Mouse (Mus musculus): Measurements from ENCODE around the gene Fam122b. TPM values are rescaled to one million over a fixed set of nuclear protein-coding genes. Genes with fewer than 3 reads are reported as not detected.
A peak's percentile ranks its signal among the peaks of the same experiment; 100 is the strongest.

Fam122b gene
- polyA plus RNA-seq, 1 experiment: 6.0 TPM

DNA sequence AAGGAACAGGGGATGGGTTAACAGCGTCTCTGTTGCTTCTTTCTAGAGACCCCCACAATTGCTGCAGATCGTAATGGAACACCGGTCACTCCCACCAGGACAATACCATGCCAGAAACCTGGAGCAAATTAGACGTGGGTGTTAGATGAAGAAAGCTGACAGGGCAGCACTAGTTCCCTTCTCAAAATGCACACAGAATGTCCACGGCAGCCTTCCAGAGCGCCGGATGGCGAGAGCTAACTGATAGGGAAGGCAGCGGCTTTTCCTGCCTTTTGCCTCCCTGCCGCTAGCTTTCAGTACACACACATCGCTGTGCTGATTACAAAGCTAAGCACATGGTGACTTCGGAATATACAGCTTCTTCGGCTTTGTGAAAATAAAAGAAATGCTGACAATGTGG, 37.6 kb downstream of the Fam122b start:
- DNase-seq (ENCODE audit: low read depth): peak; percentile 55
- TF ChIP-seq CTCF (IDR thresholded peaks at IDR 0.05; ENCODE audit: borderline replicate concordance, extremely low read depth, insufficient read depth, insufficient read length) (no peak), POLR2A (IDR thresholded peaks at IDR 0.05; ENCODE audit: borderline replicate concordance, extremely low read depth, insufficient read depth, insufficient read length, poor library complexity, severe bottlenecking) (no peak)

DNA sequence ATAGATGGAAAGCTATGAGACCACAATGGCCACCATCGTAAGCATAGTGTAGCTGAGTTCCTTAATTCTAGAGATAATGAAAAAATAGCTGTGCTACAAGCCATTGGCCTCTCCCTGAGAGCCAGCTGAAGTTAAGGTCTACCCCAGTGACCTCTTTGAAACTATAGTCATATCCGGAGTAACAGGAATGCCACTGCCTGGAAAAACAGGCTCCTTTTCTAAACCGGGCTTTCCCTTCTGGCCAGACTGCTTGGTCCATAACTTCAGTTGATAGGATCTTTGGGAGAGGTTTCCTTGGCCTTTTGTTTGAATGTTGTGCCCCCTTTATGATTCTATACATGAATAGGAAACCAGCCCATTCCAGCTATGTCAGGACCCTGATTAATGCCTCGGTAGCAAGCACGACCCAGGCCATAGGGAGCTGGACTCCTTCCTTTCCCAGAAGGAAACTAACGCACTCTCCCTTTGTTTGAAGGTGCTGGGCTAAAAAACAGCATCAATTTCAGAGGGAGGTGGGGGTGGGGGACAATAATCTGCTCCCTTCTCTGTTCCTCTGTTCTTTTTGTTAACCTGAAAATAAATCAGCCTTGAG, 45.2 kb downstream of the Fam122b start:
- DNase-seq (ENCODE audit: low read depth): no peak
- TF ChIP-seq POLR2A (IDR thresholded peaks at IDR 0.05; ENCODE audit: borderline replicate concordance, extremely low read depth, insufficient read depth, insufficient read length, poor library complexity, severe bottlenecking): no peak
- TF ChIP-seq CTCF (IDR thresholded peaks at IDR 0.05; ENCODE audit: borderline replicate concordance, extremely low read depth, insufficient read depth, insufficient read length): no peak

DNA sequence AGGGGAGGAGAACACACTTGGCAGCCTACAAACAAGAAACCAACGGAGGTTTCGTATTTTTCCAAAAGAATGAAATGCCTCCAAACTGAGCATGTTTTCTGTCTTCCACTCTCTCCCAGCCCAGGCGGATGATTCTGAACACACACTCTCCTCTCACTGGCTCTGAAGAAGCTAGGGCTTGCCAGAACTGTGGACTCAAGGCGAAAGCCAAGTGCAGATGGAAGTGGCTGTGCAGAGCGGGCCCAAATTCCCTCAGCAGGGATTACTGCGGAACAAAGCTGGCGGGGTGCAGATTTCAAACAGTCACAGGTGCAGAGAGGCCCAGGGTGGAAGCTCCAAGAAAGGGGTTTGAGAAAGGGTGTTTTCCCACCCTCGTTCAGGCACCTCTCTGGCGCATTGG, 48.8 kb downstream of the Fam122b start:
- no peak for TF ChIP-seq CTCF (IDR thresholded peaks at IDR 0.05; ENCODE audit: borderline replicate concordance, extremely low read depth, insufficient read depth, insufficient read length)
- no peak for TF ChIP-seq POLR2A (IDR thresholded peaks at IDR 0.05; ENCODE audit: borderline replicate concordance, extremely low read depth, insufficient read depth, insufficient read length, poor library complexity, severe bottlenecking)
- DNase-seq (ENCODE audit: low read depth): peak; percentile 28

DNA sequence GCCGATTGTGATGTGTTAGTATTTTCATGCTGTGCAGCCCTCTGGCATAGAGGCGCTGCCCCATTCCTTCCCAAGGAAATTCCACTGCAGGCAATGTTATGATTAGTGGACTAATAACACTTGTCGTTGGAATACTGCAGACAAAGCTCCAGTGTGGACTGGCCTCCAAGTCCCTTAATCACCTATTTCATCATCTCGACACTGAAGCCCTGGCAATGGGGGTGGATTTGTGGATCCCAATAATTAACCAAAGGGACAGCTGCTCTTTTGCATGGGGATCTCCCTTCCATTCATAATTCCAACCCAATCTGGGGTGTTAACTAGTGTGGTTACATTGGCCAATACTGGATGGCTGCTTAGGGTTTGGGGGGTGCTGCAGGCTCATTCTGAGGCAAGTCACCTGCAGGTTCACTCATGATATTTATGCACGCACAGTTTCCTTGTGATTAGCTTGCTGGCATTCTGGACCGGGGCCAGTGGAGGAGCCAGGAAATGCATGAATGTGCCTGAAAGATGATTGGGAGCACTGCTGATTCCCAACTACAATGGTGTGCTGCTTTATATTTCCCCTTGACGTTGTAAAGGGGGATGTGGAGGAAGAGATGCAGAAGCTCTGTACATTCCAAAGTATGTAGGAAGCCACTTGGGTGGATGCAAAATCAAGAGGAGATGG, 54.9 kb downstream of the Fam122b start:
- peak; percentile 64 for DNase-seq (ENCODE audit: low read depth)

DNA sequence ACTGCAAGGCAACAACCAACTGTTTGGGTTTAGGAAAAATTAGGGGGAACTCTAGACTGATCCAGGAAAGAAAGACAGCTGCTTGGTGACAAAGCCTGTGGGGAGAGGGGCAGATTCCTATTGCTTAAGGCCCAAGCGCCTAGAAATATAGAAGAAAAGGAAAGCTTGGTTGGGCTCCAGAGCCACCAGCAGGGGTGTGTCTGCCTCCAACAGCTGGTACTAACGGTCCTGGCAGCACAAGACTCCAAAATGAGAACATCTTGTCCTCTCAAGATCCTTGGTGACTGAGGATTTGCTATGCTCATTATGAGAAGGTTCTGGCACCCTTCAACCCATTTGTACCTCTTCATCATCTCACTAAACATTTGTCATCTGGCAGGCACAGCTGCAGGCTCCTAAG, 55.8 kb downstream of the Fam122b start:
- no peak for DNase-seq (ENCODE audit: low read depth)
- TF ChIP-seq POLR2A (IDR thresholded peaks at IDR 0.05; ENCODE audit: borderline replicate concordance, extremely low read depth, insufficient read depth, insufficient read length, poor library complexity, severe bottlenecking): no peak
- no peak for TF ChIP-seq CTCF (IDR thresholded peaks at IDR 0.05; ENCODE audit: borderline replicate concordance, extremely low read depth, insufficient read depth, insufficient read length)

More for the DNA sequence above, 54.9 kb downstream of the Fam122b start:
- TF ChIP-seq CTCF (IDR thresholded peaks at IDR 0.05; ENCODE audit: borderline replicate concordance, extremely low read depth, insufficient read depth, insufficient read length): no peak
- TF ChIP-seq POLR2A (IDR thresholded peaks at IDR 0.05; ENCODE audit: borderline replicate concordance, extremely low read depth, insufficient read depth, insufficient read length, poor library complexity, severe bottlenecking): no peak

DNA sequence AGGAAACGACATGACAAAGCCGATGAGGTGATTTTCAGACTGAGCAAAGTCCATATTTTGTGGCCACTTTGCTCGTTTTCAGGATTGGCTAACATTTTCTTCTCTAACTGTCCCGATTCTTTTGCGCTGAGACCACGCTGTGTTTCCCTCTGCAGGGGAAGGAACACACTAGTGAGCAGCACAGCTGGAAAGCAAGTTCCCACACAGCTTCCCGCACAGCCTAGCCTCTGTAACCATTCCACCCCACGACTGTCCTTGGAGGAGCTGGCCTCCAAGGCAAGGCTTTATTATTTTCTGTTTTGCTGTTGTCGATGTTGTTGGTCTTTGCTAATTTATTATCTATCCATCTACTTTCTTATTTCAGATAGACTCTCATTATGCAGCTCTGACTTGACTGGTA, 57.1 kb downstream of the Fam122b start:
- DNase-seq (ENCODE audit: low read depth): no peak
- no peak for TF ChIP-seq POLR2A (IDR thresholded peaks at IDR 0.05; ENCODE audit: borderline replicate concordance, extremely low read depth, insufficient read depth, insufficient read length, poor library complexity, severe bottlenecking)
- no peak for TF ChIP-seq CTCF (IDR thresholded peaks at IDR 0.05; ENCODE audit: borderline replicate concordance, extremely low read depth, insufficient read depth, insufficient read length)

DNA sequence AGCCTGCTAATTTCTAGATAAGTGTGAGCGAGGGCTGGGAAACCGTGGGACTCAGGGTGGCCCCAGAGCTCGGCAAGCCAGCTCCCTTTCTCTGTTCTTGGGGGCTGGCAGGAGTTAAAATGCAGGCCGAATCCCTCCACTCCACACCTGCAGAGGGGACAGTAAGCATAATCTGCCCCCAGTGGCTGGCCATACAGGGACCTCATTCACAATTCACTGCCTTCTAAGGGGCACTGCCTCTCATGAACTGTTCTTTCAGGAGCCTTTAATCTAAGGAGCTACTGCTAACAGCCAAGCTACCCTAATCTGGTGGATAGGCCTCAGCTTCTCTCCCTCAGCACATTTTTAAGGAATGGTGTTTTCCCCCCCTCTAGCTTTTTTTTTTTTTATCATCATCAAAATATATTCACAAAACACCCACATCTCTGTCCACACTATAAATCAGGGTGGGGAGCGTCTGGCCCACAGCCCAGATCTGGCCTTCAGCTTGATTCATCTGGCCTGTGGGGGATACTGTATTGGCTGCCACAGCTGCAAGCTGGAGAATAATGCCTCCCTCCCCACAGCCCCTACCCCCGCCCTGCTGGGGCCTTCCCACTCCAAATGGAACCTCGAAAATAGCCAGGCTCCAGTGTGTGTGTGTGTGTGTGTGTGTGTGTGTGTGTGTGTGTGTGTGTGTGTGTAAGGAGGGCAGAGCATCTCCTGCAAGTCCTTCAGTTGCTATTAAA, 57.7 kb downstream of the Fam122b start:
- no peak for TF ChIP-seq CTCF (IDR thresholded peaks at IDR 0.05; ENCODE audit: borderline replicate concordance, extremely low read depth, insufficient read depth, insufficient read length)
- no peak for TF ChIP-seq POLR2A (IDR thresholded peaks at IDR 0.05; ENCODE audit: borderline replicate concordance, extremely low read depth, insufficient read depth, insufficient read length, poor library complexity, severe bottlenecking)
- DNase-seq (ENCODE audit: low read depth): peak; percentile 84

DNA sequence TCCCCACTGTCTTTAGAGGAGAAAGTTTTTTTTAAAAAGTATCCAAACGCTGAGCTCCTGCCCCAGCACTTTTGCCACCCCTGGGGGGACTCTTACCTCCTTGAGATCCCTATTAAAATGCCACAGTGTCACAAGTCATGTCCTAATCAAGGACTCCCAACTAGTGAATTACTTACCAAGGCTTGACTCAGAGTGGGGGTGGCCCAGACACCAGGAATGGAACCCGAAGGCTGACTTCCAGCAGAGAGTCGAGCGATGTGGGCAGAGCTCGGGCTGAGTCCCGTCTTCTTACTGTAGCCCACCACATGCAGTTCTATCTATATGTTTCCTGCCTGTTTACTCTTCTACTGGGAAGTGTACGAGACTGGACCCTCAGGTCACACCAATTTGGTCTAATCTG, 60.2 kb downstream of the Fam122b start:
- TF ChIP-seq CTCF (IDR thresholded peaks at IDR 0.05; ENCODE audit: borderline replicate concordance, extremely low read depth, insufficient read depth, insufficient read length) (no peak), POLR2A (IDR thresholded peaks at IDR 0.05; ENCODE audit: borderline replicate concordance, extremely low read depth, insufficient read depth, insufficient read length, poor library complexity, severe bottlenecking) (no peak)
- DNase-seq (ENCODE audit: low read depth): no peak

DNA sequence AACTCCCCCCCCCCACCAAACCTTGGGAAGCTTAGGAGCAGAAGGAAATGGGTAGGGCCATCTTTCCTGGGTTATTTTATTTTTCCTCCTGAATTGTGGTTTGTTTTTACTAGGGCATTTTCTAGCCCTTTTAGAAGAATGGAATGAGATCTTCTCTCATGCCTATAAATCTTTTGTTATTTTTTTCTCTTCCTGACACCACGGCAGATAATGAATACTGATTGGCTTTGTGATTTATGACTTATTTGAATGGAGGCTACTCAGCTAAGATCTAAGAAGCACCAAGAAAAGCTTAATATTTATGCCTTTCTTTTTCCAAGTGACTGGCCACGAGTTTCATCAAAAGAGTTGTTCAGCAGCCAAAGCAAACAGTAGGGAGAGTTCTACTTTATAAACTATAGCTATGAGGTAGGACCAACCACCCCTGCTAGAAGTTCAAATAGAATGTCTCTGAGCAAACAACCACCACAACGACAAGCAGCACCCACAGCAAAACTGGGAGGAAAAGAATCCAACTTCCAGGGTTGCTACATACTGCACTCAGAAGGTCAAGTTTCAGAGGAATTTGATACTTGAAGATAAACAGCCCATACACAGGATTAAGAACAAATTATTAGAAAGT, 64.8 kb downstream of the Fam122b start:
- DNase-seq (ENCODE audit: low read depth): no peak
- TF ChIP-seq POLR2A (IDR thresholded peaks at IDR 0.05; ENCODE audit: borderline replicate concordance, extremely low read depth, insufficient read depth, insufficient read length, poor library complexity, severe bottlenecking) (no peak), CTCF (IDR thresholded peaks at IDR 0.05; ENCODE audit: borderline replicate concordance, extremely low read depth, insufficient read depth, insufficient read length) (no peak)

DNA sequence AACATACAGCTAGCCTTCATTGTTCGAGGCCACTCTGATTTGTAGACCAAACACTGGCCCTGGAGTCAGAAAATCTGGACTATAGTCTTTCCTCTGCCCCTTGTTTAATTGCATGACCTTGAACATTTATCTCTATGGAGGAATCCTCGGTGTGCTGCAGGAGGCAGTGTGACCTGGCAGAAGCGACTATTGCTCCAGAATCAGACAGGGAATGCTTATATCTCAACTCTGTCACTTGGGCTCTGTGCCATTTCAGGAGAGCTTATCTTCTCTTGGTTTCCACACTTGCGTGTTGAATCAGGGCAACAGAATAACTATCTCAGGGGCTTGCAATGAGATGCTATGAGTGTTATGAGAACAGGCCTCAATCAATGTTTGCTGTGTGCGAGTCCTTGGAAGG, 68.0 kb downstream of the Fam122b start:
- no peak for DNase-seq (ENCODE audit: low read depth)

DNA sequence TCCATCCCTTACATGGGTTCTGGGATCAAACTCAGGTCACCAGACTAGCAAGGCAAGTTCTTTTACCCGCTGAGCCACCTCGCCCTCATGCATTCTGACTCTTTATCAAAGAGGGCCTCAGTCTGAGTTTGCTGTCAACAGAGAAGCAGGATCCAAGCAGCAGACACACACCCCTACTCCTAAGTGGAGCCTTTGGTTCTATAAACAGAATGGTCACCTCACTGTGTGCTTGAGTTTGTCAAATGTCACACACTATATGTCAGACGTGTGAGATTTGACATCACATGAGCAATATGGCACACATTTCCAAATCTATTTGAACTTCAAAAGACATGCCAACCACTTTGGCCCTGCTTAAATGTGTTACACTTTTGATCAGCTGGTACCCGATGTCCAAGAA, 71.9 kb downstream of the Fam122b start:
- TF ChIP-seq POLR2A (IDR thresholded peaks at IDR 0.05; ENCODE audit: borderline replicate concordance, extremely low read depth, insufficient read depth, insufficient read length, poor library complexity, severe bottlenecking): no peak
- no peak for TF ChIP-seq CTCF (IDR thresholded peaks at IDR 0.05; ENCODE audit: borderline replicate concordance, extremely low read depth, insufficient read depth, insufficient read length)
- DNase-seq (ENCODE audit: low read depth): no peak

More for the DNA sequence above, 68.0 kb downstream of the Fam122b start:
- TF ChIP-seq CTCF (IDR thresholded peaks at IDR 0.05; ENCODE audit: borderline replicate concordance, extremely low read depth, insufficient read depth, insufficient read length): no peak
- TF ChIP-seq POLR2A (IDR thresholded peaks at IDR 0.05; ENCODE audit: borderline replicate concordance, extremely low read depth, insufficient read depth, insufficient read length, poor library complexity, severe bottlenecking): no peak
